Mouse (Mus musculus) ovary, adult 10 weeks (tissue): ENCODE measurements around the gene Olfr466. TPM values are rescaled to one million over a fixed set of nuclear protein-coding genes. Genes with fewer than 3 reads are reported as not detected.

Experiments used
- polyA plus RNA-seq: library from polyadenylated mRNA; stranded (reverse); fragments of 350-450 nt; fragmentation: Illumina TruSeq; extraction: RNeasy Lipid Tissue Mini Kit (QIAGEN cat#74804); gene quantifications from one replicate; pipeline ENCODE4 v1.2.3, GENCODE M21; 2014

Gene Olfr466
- not detected for polyA plus RNA-seq

DNA sequence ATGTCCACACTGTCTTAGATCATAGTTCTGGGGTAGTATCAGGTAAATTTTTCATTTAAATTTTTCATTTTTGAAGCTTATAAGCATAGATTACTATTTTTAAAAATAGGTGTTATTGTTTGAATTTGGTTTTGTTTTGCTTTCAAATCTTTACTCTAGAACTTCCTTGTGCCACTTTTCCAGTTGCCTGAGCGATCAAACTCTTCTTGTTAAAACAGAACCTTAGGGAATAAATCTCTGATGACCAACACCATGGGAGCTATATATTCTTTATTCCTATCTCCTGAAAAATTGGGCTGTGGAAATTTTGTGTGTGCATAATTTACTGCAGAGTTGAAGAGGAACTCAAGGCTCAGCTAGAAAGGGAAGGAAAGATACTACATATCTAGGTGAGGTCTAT, at the start of gene Olfr466:
Gene Olfr466 (plus strand): TSS at position 301 of the 400 bp plus-strand sequence.

DNA sequence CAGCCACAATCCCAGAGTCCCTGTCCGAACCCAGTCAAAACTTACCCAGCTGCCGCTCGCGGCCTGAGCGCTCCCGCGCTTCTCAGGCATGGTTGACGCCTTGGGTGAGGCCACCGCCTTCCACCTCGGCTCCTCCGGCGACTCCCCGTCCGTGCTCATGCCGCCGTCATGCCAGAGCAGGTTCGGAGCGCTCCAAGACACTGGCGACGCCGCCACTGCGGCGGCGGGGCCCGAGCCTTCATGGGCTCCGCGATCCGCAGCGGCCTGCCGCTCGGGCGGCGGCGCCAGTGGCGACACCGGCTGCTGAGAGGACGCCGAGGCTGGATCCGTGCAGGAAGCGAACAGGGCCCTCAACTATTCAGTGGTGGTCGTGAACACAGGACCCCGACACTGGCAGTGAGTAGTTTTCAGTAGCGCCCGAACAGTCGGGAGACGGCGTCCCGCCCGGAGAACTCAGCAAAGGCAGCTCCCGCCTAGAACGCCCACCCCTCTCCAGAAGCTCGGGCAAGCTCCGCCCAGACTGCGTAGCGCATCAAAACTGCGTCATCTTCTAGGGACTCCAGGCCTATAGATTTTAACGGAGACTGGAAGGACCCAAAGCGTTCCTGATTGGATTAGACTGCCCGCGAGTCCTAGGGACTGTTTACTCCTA, 37.5 kb upstream of the Olfr466 start, which contains the start of gene Mfsd14b:
Gene Mfsd14b (minus strand): TSS at position 517 of the 652 bp plus-strand sequence.

DNA sequence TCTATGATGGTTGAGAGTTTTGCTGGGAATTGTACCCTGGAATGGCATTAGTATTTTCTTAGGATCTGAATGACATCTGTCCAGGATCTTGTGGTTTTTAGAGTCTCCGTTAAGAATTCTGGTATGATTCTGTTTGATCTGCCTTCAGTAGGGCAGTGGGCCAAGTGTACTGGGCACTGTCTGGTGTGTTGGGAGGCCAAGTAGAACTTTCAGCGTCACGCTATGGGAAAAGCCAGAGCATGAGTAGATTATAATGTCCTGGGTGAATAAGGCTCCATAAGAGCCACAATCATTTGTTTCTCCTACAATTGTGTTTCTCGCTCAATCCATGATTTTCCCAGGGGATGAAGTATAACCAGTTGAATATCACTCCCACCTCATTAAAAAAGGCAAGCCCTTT, 12.3 kb upstream of the Olfr466 start, which contains the start of gene Olfr465-ps1:
Gene Olfr465-ps1 (plus strand): TSS at position 301 of the 400 bp plus-strand sequence.

Other genes starting within 250 kb of the Olfr466 start
- 0.74 TPM for gene Cntnap3, start 246.3 kb upstream of the Olfr466 start, polyA plus RNA-seq
- not detected for gene Spata31, start 232.8 kb upstream of the Olfr466 start, polyA plus RNA-seq
- not detected for gene Spata31d1c, start 117.2 kb upstream of the Olfr466 start, polyA plus RNA-seq
- gene Prss47, start 97.5 kb upstream of the Olfr466 start, polyA plus RNA-seq: not detected
- gene Mfsd14b, start 37.3 kb upstream of the Olfr466 start, polyA plus RNA-seq: 116 TPM
- not detected for gene Olfr465-ps1, start 12.2 kb upstream of the Olfr466 start, polyA plus RNA-seq
- gene Nlrp4f, start 55.7 kb downstream of the Olfr466 start, polyA plus RNA-seq: 88.2 TPM
- not detected for gene Gm10775, start 109.3 kb downstream of the Olfr466 start, polyA plus RNA-seq
- gene Zfp369, start 128.6 kb downstream of the Olfr466 start, polyA plus RNA-seq: 50.1 TPM